8 mouse cellular contexts compared by ENCODE assay signal in the genomic region with DNA sequence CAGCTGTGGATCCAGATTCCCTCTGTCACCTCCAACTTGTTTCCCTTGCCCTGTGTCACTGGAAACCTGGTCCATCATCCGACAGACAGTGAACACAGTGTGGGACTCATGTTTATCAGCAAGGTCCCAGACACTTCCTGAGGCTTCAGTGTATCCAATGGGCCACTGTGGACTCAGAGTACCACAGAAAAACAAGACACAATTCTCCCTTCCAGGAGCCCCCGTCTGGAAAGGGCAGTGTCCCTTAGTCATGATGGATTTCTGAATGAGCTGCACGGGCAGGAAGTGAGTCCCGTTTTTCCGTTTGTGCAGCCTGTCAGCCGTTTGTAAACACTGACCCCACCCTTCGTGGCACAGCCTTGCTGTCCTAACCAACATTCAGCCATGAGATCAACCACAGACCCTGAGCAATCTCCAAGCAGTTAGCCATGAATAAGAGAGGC. TPM values are rescaled to one million over a fixed set of nuclear protein-coding genes. Genes with fewer than 3 reads are reported as not detected.
DNase-seq lines count a peak whose midpoint lies in the region; ATAC-seq and TF ChIP-seq lines count a peak whose summit lies in the region.
"Had no signal": no experiment of that assay in that cellular context is flagged by ENCODE, and none has a peak within 500 bp of the region (broad histone marks: within the 10 kb centered on the region; RNA-seq: fewer than 3 reads in every experiment).

No protein-coding gene starts in this region.

- no peak overlapping the region for H3K4me2 ChIP-seq in heart, embryonic 16.5 days (ENCODE audit: low read depth, low read length)
- no peak overlapping the region for H3K4me2 ChIP-seq in stomach, postnatal 0 days (replicated peaks; ENCODE audit: low read depth)

- H3K4me1 ChIP-seq in heart, embryonic 16.5 days (ENCODE audit: control insufficient read depth, insufficient read depth, low read length): no peaks in the 10 kb centered on the region
- peaks cover 3% of the 10 kb centered on the region for H3K4me1 ChIP-seq in lung, adult 2 months (ENCODE audit: control insufficient read depth, insufficient read depth, low read length)
- no peaks in the 10 kb centered on the region; the same call in 1 of the 2 replicates for H3K4me1 ChIP-seq in stomach, postnatal 0 days (replicated peaks; ENCODE audit: control insufficient read depth, insufficient read depth)

- H3K27me3 ChIP-seq in heart, embryonic 16.5 days (ENCODE audit: control insufficient read depth, insufficient read depth, low read length): no peaks in the 10 kb centered on the region
- no peaks in the 10 kb centered on the region for H3K27me3 ChIP-seq in stomach, postnatal 0 days (ENCODE audit: control insufficient read depth, insufficient read depth, low read length)

- ATAC-seq in heart, embryonic 16.5 days (replicated peaks; ENCODE audit: extremely low read depth, insufficient read depth, low FRiP score): no peak
- ATAC-seq in stomach, postnatal 0 days (ENCODE audit: low FRiP score, low TSS enrichment): peak; percentile 51; the same call in 1 of the 2 replicates
- ATAC-seq in activated CD4-positive, CD25-positive, alpha-beta regulatory T cell, adult 4 months: no peak
- ATAC-seq: forebrain, postnatal 0 days had no signal

- no peak overlapping the region for H3K9ac ChIP-seq in heart, embryonic 16.5 days (ENCODE audit: low read length)
- H3K9ac ChIP-seq in stomach, postnatal 0 days (ENCODE audit: low read length): no peak overlapping the region
- H3K9ac ChIP-seq: forebrain, postnatal 0 days had no signal

- H3K27ac ChIP-seq in heart, embryonic 16.5 days (ENCODE audit: low read length): peak overlapping the region; percentile 27; the same call in 1 of the 2 replicates
- H3K27ac ChIP-seq in stomach, postnatal 0 days (replicated peaks): peak overlapping the region; percentile 65

- TF ChIP-seq CTCF in lung, adult 2 months (IDR thresholded peaks at IDR 0.05; ENCODE audit: insufficient read depth, low read length): no peak
- no peak for TF ChIP-seq CTCF in stomach, postnatal 0 days (IDR thresholded peaks at IDR 0.05; ENCODE audit: low read depth)

- no peak for TF ChIP-seq EP300 in stomach, postnatal 0 days (optimal IDR thresholded peaks at IDR 0.05)

- H3K36me3 ChIP-seq in heart, embryonic 16.5 days (ENCODE audit: control insufficient read depth, insufficient read depth): no peaks in the 10 kb centered on the region
- H3K36me3 ChIP-seq in stomach, postnatal 0 days (ENCODE audit: control insufficient read depth, insufficient read depth, low read length): no peaks in the 10 kb centered on the region

- no peak overlapping the region for H3K4me3 ChIP-seq in heart, embryonic 16.5 days (ENCODE audit: low read length)
- H3K4me3 ChIP-seq in lung, adult 2 months (replicated peaks; ENCODE audit: extremely low read depth, low read depth, low read length): no peak overlapping the region
- H3K4me3 ChIP-seq in stomach, postnatal 0 days (ENCODE audit: low read depth, low read length): no peak overlapping the region

- 0 out of 2 replicates have a peak, but pooled peaks have one; percentile 18 for TF ChIP-seq POLR2A in lung, adult 2 months (IDR thresholded peaks at IDR 0.05; ENCODE audit: borderline replicate concordance, extremely low read depth, low read depth, low read length)

- no peaks in the 10 kb centered on the region for H3K9me3 ChIP-seq in heart, embryonic 16.5 days (replicated peaks; ENCODE audit: control insufficient read depth, low read length)
- no peaks in the 10 kb centered on the region for H3K9me3 ChIP-seq in stomach, postnatal 0 days (ENCODE audit: control insufficient read depth, low read length)

- DNase-seq in kidney, postnatal 36 days: peak; percentile 25 to 29
- DNase-seq in kidney, postnatal 4 days: no peak
- DNase-seq in lung, adult 2 months: no peak
- DNase-seq in stomach, postnatal 0 days (ENCODE audit: low spot score): no peak
- no peak for DNase-seq in thymus, postnatal 14 days
- DNase-seq: forebrain, postnatal 0 days had no signal

- WGBS in heart, embryonic 16.5 days: 43% methylated on average over 7 of the region's 7 CpGs
- 22% methylated on average over 7 of the region's 7 CpGs for WGBS in lung, adult 2 months
- 19% methylated on average over 7 of the region's 7 CpGs for WGBS in stomach, postnatal 0 days

RNA-seq across cellular contexts. Expression of gene Ackr2, which starts 16.1 kb away (rescaled TPM):
- polyA plus RNA-seq in heart, embryonic 16.5 days (2015; fragmentation: Nextera tagmentation; extraction: Ambion mirVana): 2.1 and 2.2 TPM in 2 replicates
- 43.2 and 46.8 TPM in 2 replicates for polyA plus RNA-seq in lung, adult 2 months (2012; rRNA removed)
- polyA plus RNA-seq in stomach, postnatal 0 days (2015; fragmentation: Nextera tagmentation; extraction: Ambion mirVana): 0.28 and 0.35 TPM in 2 replicates
- not detected for polyA plus RNA-seq in activated CD4-positive, CD25-positive, alpha-beta regulatory T cell, adult 4 months (2017; shearing (Covaris generic))

RNA-seq across cellular contexts. Expression of gene Higd1a, which starts 23.9 kb away (rescaled TPM):
- 214 and 262 TPM in 2 replicates for polyA plus RNA-seq in heart, embryonic 16.5 days (2015; fragmentation: Nextera tagmentation; extraction: Ambion mirVana)
- 11.6 and 24.4 TPM in 2 replicates for polyA plus RNA-seq in lung, adult 2 months (2012; rRNA removed)
- polyA plus RNA-seq in stomach, postnatal 0 days (2015; fragmentation: Nextera tagmentation; extraction: Ambion mirVana): 631 and 679 TPM in 2 replicates
- 100 to 1,000 TPM; 125 to 151 TPM for polyA plus RNA-seq in activated CD4-positive, CD25-positive, alpha-beta regulatory T cell, adult 4 months (2017; shearing (Covaris generic))

RNA-seq across cellular contexts. Expression of gene Cyp8b1, which starts 34.1 kb away (rescaled TPM):
- 0.13 TPM in 1 of 2 replicates, not detected in the other for polyA plus RNA-seq in heart, embryonic 16.5 days (2015; fragmentation: Nextera tagmentation; extraction: Ambion mirVana)
- polyA plus RNA-seq in lung, adult 2 months (2012; rRNA removed): 0.90 and 1.1 TPM in 2 replicates
- polyA plus RNA-seq in stomach, postnatal 0 days (2015; fragmentation: Nextera tagmentation; extraction: Ambion mirVana): 0.85 and 1.2 TPM in 2 replicates
- polyA plus RNA-seq in activated CD4-positive, CD25-positive, alpha-beta regulatory T cell, adult 4 months (2017; shearing (Covaris generic)): not detected
- polyA plus RNA-seq: forebrain, postnatal 0 days had no signal

RNA-seq across cellular contexts. Expression of gene Ccdc13, which starts 42.8 kb away (rescaled TPM):
- 0.34 and 0.42 TPM in 2 replicates for polyA plus RNA-seq in heart, embryonic 16.5 days (2015; fragmentation: Nextera tagmentation; extraction: Ambion mirVana)
- polyA plus RNA-seq in lung, adult 2 months (2012; rRNA removed): 4.2 and 5.1 TPM in 2 replicates
- polyA plus RNA-seq in stomach, postnatal 0 days (2015; fragmentation: Nextera tagmentation; extraction: Ambion mirVana): 0.16 and 0.19 TPM in 2 replicates
- polyA plus RNA-seq in activated CD4-positive, CD25-positive, alpha-beta regulatory T cell, adult 4 months (2017; shearing (Covaris generic)): not detected

Comparison
In these comparisons a context has a peak if more than half of its experiments do, and no peak if none do; other contexts are left out.
1. DNase-seq: peak in kidney, postnatal 36 days (2 of 2); none in kidney, postnatal 4 days (0 of 2), lung, adult 2 months (single experiment), stomach, postnatal 0 days (single experiment) and thymus, postnatal 14 days (single experiment).
2. RNA of gene Ackr2, which starts 16.1 kb away (polyA plus RNA-seq): 43.2 to 46.8 TPM in lung, adult 2 months; 2.1 to 2.2 TPM in heart, embryonic 16.5 days, 0.28 to 0.35 TPM in stomach, postnatal 0 days and not detected in activated CD4-positive, CD25-positive, alpha-beta regulatory T cell, adult 4 months; every median in the first group is over 10 times any median in the second.